Mouse (Mus musculus): ENCODE measurements around the gene Olfr1019. TPM values are rescaled to one million over a fixed set of nuclear protein-coding genes. Genes with fewer than 3 reads are reported as not detected.

Gene Olfr1019
- not detected in 2 replicates for polyA plus RNA-seq (2015; fragmentation: Nextera tagmentation; extraction: Ambion mirVana)

DNA sequence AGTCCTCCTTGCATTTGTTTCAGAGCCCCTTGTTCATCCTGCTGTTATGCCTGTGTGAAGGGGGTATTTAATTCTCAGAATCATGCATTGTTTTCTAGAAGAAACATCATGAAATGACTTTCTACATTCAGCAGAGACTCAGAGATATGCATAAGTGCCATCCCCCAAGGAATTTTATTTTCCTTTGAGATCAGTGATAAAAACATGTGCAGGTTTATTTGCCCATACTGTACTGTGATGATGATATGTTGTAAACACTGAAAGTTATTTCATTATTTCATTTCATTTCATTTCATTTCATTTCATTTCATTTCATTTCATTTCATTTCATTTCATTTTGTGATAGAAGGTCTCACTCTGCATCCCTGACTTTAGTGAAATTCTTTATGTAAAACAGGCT lies at the start of gene Olfr1019:
Gene Olfr1019 (minus strand): TSS at position 101 of the 400 bp plus-strand sequence.
- no peak for DNase-seq (ENCODE audit: low spot score)

DNA sequence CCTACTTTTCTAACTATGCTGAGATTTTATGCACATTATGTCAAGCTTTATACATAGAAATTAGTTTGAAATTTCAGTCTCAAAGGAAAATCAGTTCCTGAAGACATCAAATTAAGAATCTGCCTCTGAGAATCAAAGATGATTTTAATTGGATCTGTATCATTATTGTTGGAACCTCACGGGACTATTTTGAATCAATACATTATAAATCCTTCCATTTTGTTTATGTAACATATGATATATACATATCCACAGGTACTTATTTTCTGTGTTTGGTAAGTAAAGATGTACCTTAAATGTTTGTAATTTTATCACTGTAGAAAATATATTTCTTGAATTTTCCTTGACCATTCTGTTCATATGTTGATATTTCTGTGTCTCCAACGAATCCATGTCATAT lies 40.1 kb upstream of the Olfr1019 start, which contains the start of gene Olfr1023:
Gene Olfr1023 (plus strand): TSS at position 301 of the 400 bp plus-strand sequence.
- DNase-seq (ENCODE audit: low spot score) = no peak

DNA sequence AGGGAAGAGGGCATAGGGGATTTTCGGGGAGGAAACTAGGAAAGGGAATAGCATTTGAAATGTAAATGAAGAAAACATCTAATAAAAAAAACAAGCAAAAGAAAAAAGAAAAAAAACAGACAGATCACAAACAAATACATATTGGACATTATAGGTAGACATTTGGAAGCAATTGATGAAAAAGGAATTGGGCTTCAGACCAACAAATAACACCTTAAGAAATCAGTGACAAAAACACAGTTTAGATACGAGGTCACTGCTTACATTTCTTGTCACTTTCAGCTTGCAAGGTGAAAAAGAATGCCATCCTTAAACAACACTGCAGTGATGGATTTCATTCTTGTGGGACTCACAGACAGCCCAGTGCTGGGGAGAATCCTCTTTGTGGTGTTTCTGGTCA lies 23.0 kb upstream of the Olfr1019 start, which contains the start of gene Olfr1022:
Gene Olfr1022 (plus strand): TSS at position 301 of the 400 bp plus-strand sequence.
- no peak for DNase-seq (ENCODE audit: low spot score)

DNA sequence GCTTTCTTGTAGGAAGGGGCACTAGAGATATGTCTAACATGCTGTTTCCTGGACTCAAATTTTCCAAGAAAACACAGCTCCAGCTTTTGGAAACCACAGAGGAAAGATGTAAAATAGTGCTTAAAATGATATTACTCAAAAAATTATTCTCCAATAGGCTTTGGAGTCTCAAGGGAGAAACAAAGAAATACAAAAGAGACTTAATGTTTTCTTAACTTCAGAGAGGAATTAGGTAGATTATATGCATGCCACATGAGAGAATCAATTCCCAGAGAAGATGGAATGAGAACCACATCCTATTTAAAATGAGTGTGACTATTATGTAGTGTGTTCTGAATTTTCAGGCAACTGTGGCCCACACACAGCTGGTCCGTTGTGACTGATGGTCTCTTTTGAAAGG lies 1.4 kb upstream of the Olfr1019 start, which contains the start of gene Olfr1020:
Gene Olfr1020 (plus strand): TSS at position 301 of the 400 bp plus-strand sequence.
- DNase-seq (ENCODE audit: low spot score) = no peak

DNA sequence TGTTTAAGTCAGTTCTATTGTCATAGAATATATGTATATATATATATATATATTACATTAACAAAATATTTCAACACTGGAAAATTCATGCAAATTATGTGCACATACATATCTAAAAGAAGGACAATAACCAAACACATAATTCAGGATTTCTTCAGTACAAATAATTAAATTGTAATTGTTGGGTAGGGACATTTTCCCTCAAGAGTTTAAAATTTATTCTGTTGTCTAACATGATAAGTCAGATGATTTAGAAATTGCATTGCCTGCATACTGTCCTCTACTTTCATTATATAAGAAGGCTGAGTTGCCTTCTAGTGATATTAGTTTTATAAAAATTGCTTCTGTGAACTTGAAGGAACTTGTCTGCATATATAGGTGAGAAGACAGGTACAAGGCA lies 27.1 kb downstream of the Olfr1019 start, which contains the start of gene Olfr1018:
Gene Olfr1018 (plus strand): TSS at position 301 of the 400 bp plus-strand sequence.
- no peak for DNase-seq (ENCODE audit: low spot score)

DNA sequence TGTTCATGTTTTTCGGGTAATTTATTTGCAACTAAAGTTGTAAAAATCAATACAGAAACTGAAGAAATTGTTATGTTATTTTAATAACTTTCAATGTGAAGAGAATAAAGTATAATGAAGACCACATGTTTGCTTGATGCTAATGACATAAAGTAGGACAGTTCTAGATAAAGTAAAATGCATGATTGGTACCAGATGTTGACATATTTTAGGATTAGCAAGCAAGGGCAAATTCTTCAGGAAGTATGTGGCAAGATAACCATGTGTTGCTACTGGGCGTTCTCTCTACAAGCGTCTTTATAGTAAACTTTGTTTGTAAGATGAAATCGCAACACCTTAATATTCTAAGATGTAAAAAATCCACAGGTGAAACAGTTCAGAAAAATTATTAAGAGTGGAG lies 40.8 kb downstream of the Olfr1019 start:
- DNase-seq (ENCODE audit: low spot score) = no peak

DNA sequence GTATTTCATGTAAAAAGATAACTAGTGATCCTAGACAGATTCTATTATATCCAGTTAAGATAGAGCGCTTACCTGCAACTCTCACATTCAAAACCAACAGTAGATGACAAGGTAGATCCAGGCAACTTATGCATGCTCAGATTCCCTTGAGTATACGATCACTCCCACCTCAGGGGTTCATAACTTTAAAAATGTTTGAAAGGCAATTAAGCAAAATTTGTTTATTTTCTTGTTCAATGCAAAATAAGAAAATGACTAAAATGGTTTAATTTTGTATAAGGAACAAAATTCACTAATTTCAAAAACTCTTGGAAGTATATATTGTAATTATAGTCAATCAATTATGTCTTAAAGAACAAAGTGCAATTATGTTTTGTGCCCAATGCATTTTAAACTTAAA lies 42.8 kb downstream of the Olfr1019 start, which contains the start of gene Olfr1016:
Gene Olfr1016 (minus strand): TSS at position 101 of the 400 bp plus-strand sequence.
- DNase-seq (ENCODE audit: low spot score) = no peak

DNA sequence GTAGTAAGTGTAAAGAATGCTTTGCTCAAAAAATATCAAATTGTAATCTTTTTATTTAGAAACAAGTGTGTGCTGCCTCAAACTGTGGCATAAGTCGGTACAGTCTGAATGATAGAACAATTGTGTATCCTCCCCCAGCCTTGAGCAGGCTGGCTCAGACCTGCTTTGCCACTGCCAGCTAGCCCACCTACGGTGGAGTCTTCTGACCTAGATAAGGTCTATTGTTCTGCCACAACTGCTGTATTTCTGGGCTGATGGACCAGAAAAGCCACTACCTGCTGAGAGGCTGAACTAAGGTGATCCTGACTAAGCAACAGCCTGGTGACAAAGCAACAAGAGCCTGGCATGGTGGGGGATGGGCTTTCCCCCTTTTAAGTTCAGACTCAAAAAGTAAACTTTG lies 53.0 kb downstream of the Olfr1019 start:
- no peak for DNase-seq (ENCODE audit: low spot score)

Other genes starting within 250 kb of the Olfr1019 start
- gene Olfr1000, start 233.6 kb downstream of the Olfr1019 start, polyA plus RNA-seq (2015; fragmentation: Nextera tagmentation; extraction: Ambion mirVana) = not detected in 2 replicates
- gene Olfr1002, start 194.8 kb downstream of the Olfr1019 start, polyA plus RNA-seq (2015; fragmentation: Nextera tagmentation; extraction: Ambion mirVana) = not detected in 2 replicates
- gene Olfr154, start 181.0 kb downstream of the Olfr1019 start, polyA plus RNA-seq (2015; fragmentation: Nextera tagmentation; extraction: Ambion mirVana) = not detected in 2 replicates
- not detected in 2 replicates for gene Olfr1006, start 166.7 kb downstream of the Olfr1019 start, polyA plus RNA-seq (2015; fragmentation: Nextera tagmentation; extraction: Ambion mirVana)
- gene Olfr1008, start 156.1 kb downstream of the Olfr1019 start, polyA plus RNA-seq (2015; fragmentation: Nextera tagmentation; extraction: Ambion mirVana) = not detected in 2 replicates
- gene Olfr1009, start 130.1 kb downstream of the Olfr1019 start, polyA plus RNA-seq (2015; fragmentation: Nextera tagmentation; extraction: Ambion mirVana) = not detected in 2 replicates
- gene Olfr1012, start 82.7 kb downstream of the Olfr1019 start, polyA plus RNA-seq (2015; fragmentation: Nextera tagmentation; extraction: Ambion mirVana) = not detected in 2 replicates
- gene Olfr1013, start 78.4 kb downstream of the Olfr1019 start, polyA plus RNA-seq (2015; fragmentation: Nextera tagmentation; extraction: Ambion mirVana) = not detected in 2 replicates
- gene Olfr1014, start 72.8 kb downstream of the Olfr1019 start, polyA plus RNA-seq (2015; fragmentation: Nextera tagmentation; extraction: Ambion mirVana) = not detected in 2 replicates
- not detected in 2 replicates for gene Olfr1015, start 63.5 kb downstream of the Olfr1019 start, polyA plus RNA-seq (2015; fragmentation: Nextera tagmentation; extraction: Ambion mirVana)
- gene Olfr1016, start 42.9 kb downstream of the Olfr1019 start, polyA plus RNA-seq (2015; fragmentation: Nextera tagmentation; extraction: Ambion mirVana) = not detected in 2 replicates
- not detected in 2 replicates for gene Olfr1018, start 27.0 kb downstream of the Olfr1019 start, polyA plus RNA-seq (2015; fragmentation: Nextera tagmentation; extraction: Ambion mirVana)
- not detected in 2 replicates for gene Olfr1020, start 1.5 kb upstream of the Olfr1019 start, polyA plus RNA-seq (2015; fragmentation: Nextera tagmentation; extraction: Ambion mirVana)
- not detected in 2 replicates for gene Olfr1022, start 23.1 kb upstream of the Olfr1019 start, polyA plus RNA-seq (2015; fragmentation: Nextera tagmentation; extraction: Ambion mirVana)
- not detected in 2 replicates for gene Olfr1023, start 40.2 kb upstream of the Olfr1019 start, polyA plus RNA-seq (2015; fragmentation: Nextera tagmentation; extraction: Ambion mirVana)
- not detected in 2 replicates for gene Olfr1024, start 59.6 kb upstream of the Olfr1019 start, polyA plus RNA-seq (2015; fragmentation: Nextera tagmentation; extraction: Ambion mirVana)
- gene Olfr1025-ps1, start 69.7 kb upstream of the Olfr1019 start, polyA plus RNA-seq (2015; fragmentation: Nextera tagmentation; extraction: Ambion mirVana) = not detected in 2 replicates
- not detected in 2 replicates for gene Olfr1026, start 76.1 kb upstream of the Olfr1019 start, polyA plus RNA-seq (2015; fragmentation: Nextera tagmentation; extraction: Ambion mirVana)
- gene Olfr1028, start 105.0 kb upstream of the Olfr1019 start, polyA plus RNA-seq (2015; fragmentation: Nextera tagmentation; extraction: Ambion mirVana) = not detected in 2 replicates
- not detected in 2 replicates for gene Olfr1029, start 128.4 kb upstream of the Olfr1019 start, polyA plus RNA-seq (2015; fragmentation: Nextera tagmentation; extraction: Ambion mirVana)
- not detected in 2 replicates for gene Olfr1030, start 133.8 kb upstream of the Olfr1019 start, polyA plus RNA-seq (2015; fragmentation: Nextera tagmentation; extraction: Ambion mirVana)
- gene Olfr1031, start 144.8 kb upstream of the Olfr1019 start, polyA plus RNA-seq (2015; fragmentation: Nextera tagmentation; extraction: Ambion mirVana) = not detected in 2 replicates
- gene Olfr1032, start 160.1 kb upstream of the Olfr1019 start, polyA plus RNA-seq (2015; fragmentation: Nextera tagmentation; extraction: Ambion mirVana) = not detected in 2 replicates
- gene Olfr1033, start 175.2 kb upstream of the Olfr1019 start, polyA plus RNA-seq (2015; fragmentation: Nextera tagmentation; extraction: Ambion mirVana) = 1.7 and 2.3 TPM in 2 replicates
- 0.03 and 0.05 TPM in 2 replicates for gene Olfr1034, start 200.4 kb upstream of the Olfr1019 start, polyA plus RNA-seq (2015; fragmentation: Nextera tagmentation; extraction: Ambion mirVana)
- not detected in 2 replicates for gene Olfr1036, start 228.5 kb upstream of the Olfr1019 start, polyA plus RNA-seq (2015; fragmentation: Nextera tagmentation; extraction: Ambion mirVana)
- not detected in 2 replicates for gene Olfr1037, start 241.9 kb upstream of the Olfr1019 start, polyA plus RNA-seq (2015; fragmentation: Nextera tagmentation; extraction: Ambion mirVana)

Measured in thymus, postnatal 0 days (tissue).